Mouse (Mus musculus) embryo, embryonic 10 days (tissue): ENCODE data around the gene Mylpf.
"Not testable (repeated sequence)": the region's sequence is repeated elsewhere in the genome, so short reads cannot be mapped to it uniquely, and the experiment has no call there.

ENCODE experiments used
- DNase-seq: peaks from one replicate; pipeline ENCODE4 v3.0.0-alpha.2; 2015; ENCODE audit warnings: low spot score

Gene Mylpf

DNA sequence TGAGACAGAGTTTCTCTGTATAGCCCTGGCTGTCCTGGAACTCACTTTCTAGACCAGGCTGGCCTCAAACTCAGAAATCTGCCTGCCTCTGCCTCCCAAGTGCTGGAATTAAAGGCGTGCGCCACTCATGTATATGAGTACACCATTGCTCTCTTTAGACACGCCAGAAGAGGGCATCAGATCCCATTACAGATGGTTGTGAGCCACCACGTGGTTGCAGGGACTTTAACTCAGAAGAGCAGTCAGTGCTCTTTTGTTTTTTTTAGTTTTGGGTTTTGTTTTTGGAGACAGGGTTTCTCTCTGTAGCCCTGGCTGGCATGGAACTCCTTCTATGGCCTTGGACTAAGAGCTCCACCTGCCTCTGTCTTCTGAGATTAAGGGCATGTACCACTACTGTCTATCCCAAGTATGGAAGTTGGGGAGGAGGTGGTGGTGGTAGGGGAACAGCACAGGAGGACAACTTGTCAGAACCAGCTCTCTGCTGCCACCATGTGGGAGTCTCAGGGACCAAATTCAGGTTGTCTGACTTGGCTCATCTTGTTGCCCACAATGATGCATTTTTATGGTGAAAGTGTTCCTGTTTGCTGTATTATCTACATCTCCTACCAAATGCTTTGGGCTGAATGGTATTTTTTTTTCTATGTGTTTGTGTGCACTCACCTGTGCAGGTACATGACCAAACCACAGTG lies 20.1 kb downstream of the Mylpf start:
- DNase-seq = peak; percentile 85

DNA sequence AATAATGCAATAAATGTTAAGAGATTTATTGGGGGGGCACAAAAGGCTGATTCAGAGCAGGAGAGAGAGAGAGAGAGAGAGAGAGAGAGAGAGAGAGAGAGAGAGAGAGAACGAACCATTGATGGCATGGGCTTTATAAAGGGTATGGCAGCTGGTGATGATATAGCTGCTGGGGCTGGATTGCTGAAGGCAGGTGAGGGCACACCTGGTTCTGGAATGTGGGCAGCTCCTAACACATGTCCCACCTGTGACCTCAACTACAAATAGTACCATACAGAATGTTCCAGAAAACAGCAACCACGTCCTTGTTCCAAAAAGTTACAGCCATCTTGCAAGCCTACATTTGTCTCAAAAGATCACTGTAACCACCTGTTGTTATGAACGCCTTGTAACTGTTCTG lies 22.7 kb downstream of the Mylpf start:
- no peak for DNase-seq

DNA sequence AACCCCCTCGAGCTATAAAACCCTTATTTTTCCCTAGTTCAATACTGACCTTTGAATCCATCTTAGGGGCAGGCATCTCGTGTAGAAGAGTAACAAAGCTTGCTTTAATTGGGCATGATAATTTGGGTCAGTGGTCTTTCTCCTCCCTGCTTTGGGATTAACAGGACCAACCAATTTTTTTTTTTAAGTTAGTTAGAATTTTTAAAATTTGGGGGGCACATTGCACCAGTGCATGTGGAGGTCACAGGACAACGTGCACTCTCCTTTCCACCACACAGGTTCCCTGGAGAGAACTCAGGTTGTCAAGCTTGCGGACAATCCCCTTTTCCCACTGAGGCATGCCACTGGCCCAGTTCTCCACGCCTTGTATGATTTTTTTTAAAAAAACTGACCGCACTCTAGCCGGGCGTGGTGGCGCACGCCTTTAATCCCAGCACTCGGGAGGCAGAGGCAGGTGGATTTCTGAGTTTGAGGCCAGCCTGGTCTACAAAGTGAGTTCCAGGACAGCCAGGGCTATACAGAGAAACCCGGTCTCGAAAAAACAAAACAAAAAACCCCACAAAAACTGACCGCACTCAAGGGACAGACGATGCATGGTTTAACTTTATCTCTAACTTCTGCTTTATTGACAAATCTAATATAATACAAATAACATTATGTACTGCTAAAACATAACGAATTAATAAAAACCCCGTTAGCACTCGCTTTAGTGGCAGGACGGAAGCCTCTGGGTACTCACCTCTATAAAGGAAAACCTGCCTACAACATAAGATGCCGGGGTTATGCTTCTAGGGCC lies 23.3 kb downstream of the Mylpf start:
- DNase-seq = no peak

DNA sequence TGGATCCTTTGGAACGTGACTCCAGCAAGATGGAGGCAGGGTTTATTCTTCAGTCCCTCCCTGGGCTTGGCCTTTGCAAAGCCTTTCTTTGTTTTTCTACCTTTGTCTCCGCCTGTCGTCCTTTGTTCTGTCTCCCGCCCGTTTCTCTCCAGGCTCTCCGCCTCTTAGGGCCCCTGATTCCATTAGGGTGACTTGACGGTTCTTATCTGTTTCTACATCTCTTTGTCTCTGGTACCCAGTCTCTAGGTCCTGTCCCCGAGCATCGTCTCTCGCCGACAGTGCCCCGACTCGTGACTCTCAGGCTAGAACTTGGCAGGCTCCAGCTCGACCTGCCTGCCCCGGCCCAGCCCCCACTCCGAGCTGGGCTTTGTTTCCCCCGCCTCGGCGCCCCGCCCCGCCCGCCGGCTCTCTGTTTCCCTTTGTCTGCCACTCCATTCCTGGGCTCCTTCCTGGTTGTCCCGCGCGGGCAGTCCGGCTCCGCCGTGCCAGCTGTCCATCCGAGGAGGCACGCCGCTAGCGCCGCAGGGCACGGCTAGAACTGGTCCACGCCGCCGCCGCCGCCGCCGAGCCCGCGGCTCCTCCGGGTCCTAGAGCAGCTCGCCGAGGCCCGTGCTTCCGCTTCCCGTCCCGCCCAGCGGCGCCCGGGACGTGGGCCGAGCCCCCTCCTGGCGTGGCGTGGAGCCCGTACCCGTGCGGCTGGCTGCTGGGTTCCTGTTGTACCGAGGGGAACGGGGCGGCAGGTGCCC lies 24.1 kb downstream of the Mylpf start, which contains the start of the genes Zfp553 and Sept1:
Gene Zfp553, plus strand, starts transcription at position 440 of the 746 bp plus-strand sequence.
Gene Sept1, minus strand, starts transcription at position 509 of the 746 bp plus-strand sequence.
- peak; percentile 89 for DNase-seq

DNA sequence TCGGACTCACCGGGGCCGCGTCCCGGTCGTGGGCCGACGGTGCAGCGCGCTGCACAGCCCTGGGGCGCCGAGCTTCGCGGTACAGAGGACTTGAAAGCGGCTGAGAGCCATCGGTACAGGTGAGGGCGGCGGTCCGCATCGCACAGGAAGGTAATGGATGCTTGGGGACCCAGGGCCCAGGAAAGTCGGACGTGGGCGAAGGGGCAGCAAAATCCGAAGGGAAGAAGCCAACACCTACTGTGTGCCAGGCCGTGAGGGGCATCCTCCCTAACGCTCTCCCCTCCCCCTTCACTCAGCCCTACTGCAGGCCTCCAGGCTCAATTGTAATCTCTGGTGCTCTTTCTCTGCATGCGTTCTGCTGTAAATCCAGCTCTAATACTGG lies 24.7 kb downstream of the Mylpf start:
- peak; percentile 69 for DNase-seq

DNA sequence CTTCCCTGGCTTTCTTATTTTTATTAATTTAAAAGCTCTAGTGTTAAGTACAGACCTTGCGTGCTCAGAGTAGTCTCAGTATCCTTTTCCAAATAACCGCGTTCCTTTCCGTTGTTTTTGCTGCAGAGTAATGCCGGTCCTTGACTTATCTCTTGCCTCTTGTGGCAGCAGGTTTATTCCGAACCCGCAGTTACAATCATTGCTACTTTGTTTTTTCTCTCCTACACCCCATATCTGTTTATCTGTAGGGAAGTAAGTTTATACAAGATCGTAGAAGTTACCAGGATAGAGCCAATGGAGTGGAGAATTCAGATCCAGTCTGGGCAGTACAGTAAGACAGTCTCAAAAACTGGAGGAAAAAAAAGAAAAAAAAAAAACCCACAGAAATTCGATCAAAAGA lies 25.1 kb downstream of the Mylpf start:
- no peak for DNase-seq

DNA sequence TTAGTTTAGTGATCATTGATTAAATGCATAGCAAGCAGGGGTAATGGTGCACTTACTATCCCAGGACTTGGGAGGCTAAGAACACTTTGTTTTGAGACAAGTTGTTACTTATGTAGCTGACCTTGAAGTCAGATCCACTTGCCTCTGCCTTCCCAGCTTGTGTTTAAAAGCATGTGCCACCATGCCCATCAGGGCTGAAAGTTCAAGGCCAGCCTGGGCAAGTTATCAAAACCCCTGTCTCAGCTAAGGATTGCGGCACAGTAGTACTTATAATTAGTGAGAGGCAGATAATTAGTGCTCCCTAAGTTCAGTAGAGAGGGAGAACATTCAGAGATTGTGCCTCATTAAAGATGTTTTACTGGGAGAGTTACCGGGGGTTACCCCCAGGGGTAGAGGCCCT lies 26.1 kb downstream of the Mylpf start:
- no peak for DNase-seq

DNA sequence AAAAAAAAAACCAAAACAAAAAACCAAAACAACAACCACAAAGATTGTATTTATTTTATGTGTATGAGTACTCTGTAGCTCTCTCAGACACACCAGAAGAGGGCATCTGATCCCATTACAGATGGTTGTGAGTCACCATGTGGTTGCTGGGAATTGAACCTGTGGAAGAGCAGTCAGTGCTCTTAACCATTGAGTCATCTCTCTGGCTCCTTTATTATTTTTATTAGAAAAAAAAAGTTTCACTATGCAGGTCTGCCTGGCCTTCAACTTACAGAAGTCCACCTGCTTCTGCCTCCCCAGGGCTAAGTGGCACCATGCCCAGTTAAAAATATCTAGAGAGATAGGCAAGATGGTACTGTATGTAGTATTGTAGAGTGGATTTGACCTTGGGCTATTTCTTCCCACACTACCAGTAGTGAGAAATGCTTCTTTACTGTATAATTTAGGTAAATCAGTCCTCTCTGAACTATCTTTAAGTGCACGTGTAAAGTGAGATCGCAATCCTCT lies 34.7 kb downstream of the Mylpf start:
- DNase-seq = no peak

DNA sequence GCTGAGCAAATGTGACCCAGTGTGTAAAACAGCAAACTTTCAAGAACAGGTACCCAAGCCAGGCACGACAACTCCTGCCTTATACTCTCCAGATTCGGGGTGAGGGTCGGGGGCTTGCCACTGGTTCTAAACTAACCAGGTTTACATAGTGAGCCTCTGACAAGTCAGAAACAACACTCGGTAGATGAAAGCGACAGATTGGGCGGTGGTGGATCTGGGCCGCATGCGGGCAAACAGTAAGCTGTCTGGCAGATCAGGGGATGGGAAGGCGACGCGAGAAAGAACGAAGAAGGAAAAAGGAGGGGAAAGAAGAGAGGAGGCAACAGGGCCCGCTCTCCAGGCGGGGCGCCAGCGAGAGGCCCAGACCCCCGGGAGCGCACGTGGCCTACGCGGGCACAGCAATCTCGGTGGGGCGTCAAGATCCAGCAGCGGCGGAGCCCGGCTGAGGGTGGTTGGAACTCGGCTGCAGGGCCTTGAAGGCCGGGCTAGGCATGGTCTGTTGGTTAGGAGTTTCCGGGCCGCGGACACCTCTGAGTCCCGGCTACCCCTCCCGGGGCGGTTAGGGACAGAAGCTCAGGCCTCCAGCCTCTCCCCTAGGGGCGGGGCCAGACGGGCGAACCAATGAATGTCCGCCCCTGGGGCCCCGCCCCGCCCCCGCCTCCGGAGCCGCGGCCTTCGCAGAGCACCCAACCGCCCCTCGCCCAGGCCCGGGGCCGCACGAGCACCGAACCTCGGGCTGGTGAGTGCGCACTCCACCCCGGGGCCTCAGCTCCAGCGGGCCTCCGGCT lies 35.4 kb downstream of the Mylpf start, which contains the start of gene Zfp771:
Gene Zfp771, plus strand, starts transcription at position 405 of the 788 bp plus-strand sequence.
- peak; percentile 94 for DNase-seq

DNA sequence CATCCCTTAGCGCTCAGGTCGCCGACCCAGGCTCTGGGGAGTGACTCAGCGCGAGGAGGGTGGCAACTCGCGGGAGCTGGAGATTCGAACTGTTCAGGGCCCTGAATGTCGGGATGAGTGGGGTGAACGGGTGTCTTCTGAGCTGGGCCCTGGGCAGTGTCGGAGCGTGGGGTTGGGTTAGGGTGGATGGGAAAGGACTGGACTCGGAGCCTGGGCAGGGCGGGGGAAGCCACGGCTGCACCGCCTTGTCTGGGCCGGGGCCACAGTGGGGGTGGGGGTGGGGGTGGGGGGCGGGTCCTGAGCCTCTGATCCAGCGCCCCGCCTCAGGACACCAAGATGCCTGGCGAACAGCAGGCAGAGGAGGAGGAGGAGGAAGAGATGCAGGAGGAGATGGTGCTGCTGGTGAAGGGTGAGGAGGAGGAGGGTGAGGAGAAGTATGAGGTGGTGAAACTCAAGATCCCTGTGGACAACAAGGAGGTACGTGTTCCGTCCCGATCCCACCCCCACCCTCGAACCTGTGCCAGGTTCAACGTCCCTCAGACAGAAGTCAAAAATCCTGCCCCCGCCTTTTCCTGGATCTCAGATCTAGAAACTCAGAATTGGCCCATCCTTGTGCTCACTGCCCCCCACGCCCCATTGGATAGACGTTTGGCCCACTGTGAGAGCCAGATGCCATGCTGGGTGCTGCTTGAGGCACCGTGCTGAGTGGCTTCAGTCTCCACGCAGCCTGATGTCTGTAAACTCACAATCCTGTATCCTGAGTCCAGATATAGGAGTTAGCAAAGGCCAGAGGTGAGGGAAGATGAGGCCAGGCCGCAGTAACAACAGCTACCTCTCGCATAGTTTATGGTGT lies 36.2 kb downstream of the Mylpf start:
- DNase-seq = no peak

DNA sequence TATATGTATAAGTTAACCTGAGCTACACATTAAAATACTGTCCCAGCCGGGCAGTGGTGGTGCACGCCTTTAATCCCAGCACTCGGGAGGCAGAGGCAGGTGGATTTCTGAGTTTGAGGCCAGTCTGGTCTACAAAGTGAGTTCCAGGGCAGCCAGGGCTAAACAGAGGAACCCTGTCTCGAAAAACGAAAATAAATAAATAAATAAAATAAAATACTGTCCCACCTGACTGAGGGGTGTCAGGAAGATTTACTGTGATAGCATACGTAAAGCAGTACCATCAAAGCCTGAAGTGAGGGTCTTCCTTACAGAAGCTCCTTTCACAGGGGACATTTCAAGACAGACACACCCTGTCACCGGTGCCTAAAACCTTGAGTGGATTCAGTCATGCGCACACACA lies 41.8 kb downstream of the Mylpf start:
- not testable (repeated sequence) for DNase-seq

DNA sequence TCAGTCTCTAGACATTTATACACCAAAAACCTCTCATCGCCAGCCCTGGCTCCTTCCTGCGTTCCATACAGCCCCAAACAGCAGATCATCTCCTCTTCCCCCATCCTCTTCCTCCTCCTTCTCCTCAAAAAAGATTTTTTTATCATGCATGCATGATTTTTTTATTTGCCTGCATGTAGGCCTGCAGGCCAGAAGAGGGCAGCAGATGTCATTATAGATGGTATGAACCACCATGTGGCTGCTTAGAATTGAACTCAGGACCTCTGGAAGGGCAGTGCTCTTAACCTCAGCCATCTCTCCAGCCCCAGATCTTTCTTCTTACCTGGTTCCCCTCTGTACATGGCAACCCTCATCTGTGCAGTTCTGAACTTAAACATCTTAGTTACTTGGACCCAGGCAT lies 43.7 kb downstream of the Mylpf start:
- peak; percentile 52 for DNase-seq

DNA sequence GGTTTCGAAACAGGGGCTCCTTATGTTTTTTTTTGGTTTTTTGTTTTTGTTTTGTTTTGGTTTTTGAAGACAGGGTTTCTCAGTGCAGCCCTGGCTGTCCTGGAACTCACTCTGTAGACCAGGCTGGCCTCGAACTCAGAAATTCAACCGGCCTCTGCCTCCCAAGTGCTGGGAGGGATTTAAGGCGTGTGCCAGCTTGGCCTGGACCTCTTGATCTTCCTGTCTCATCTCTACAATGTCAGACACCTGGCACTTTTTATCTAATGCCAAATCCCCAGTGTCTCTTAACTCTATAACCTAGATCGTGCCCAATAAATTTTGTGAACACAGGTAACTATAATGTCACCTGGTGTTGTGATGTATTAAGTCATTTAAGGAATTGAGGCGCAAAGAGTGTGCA lies 44.7 kb downstream of the Mylpf start:
- DNase-seq = no peak

DNA sequence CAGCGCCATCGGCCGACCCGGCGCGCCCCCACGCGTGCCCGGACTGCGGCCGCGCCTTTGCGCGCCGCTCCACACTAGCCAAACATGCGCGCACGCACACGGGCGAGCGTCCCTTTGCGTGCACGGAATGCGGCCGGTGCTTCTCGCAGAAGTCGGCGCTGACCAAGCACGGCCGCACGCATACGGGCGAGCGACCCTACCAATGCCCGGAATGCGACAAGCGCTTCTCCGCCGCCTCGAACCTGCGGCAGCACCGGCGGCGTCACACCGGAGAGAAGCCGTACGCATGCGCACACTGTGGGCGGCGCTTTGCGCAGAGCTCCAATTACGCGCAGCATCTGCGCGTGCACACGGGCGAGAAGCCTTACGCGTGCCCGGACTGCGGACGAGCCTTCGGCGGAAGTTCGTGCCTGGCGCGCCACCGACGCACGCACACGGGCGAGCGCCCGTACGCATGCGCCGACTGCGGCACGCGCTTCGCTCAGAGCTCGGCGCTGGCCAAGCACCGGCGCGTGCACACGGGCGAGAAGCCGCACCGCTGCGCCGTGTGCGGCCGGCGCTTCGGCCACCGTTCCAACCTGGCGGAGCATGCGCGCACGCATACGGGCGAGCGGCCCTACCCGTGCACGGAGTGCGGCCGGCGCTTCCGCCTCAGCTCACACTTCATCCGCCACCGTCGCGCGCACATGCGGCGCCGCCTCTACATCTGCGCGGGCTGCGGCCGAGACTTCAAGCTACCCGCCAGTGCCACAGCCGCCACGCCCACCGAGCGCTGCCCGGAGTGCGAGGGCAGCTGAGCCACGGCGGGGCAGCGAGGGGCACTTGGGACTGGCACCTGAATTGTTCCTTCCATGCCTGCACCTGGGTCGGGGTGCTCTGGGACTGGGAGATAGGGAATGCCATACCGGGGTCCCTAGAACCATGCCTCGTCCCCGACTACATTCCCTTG lies 45.4 kb downstream of the Mylpf start:
- peak; percentile 99 for DNase-seq

DNA sequence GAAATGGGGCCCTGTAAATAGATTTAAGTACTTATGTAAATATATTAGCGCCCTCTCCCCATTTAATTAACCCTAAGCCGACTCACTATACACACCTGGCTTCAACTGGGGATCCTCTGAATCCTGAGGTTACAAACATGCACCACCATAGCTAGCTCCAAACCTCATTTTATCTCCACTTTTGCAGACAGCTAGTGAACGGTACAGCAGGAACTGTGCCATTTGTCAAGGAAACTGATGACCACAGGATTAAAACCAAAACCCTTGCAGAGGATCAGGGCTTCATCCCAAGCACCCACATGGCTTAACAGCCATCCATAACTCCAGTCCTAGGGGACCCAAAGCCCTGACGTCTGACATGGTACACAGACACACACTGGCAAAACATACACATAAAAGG lies 46.3 kb downstream of the Mylpf start:
- DNase-seq = no peak

DNA sequence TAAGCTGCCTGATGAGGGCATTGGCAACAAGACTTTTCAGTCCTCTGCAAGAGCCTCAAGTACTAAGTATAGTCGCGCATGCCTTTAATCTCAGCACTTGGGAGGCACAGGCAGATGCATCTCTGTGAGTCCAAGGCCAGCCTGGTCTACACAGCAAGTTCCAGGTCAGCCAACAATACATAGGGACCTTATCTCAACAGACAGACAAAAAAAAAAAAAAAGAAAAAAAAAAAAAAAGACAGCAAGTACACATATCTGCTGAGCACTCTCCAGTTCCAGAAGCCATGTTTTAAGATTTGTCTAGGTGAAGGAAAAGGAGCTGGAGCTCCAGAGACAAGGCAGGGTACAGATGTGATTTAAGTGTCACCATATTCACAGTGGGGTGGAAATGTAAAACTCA lies 47.3 kb downstream of the Mylpf start:
- no peak for DNase-seq

DNA sequence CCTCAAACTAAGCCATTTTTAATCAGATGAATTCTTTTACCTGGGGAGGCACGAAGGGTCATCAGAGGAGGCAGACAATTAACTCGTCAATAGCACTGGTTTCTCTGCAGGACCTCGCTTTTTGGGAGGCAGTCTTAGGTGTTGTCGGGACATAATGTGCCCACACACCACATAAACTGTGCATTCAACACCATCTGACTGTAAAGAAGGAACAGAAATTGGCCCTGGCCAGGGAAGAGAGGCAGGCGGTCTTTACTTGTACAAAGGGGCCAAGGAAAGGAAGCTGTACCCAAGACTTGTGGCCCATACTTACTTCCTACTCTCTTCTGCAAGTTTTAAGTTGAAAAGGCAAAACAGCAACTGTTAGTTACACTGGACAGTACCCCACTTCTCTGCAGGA lies 47.8 kb downstream of the Mylpf start:
- no peak for DNase-seq

DNA sequence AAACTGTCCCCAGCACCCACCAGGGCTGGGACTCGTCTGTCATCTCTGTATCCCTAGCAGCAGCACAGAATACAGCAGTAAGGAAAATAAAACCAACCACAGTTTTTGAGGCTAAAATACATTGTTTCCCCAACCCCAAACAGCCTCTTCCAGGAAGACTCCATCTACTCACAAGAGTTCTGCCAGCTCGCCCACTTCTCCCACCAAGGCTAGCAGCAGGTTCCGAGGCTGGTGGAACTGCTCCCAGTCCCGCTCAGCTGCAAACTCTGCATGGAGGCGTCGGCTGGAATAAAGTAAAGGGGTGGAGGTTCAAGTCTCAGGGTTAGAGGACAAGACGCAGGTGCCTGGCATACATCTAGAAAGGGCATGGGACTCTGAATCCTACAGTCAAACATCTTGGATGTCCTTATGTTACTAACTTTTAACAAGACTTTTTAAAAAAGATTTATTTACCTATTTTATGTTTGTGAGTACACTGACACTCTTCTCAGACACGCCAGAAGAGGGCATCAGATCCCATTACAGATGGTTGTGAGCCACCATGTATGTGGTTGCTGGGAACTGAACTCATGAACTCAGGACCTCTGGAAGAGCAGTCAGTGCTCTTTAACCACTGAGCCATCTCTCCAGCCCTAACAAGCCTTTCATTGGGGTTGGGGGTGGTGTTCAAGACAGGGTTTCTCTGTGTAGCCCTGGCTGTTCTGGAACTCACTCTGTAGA lies 50.7 kb downstream of the Mylpf start:
- no peak for DNase-seq
